Mouse (Mus musculus) E14TG2a.4 (cell line): Measurements from ENCODE around the gene Ppl.

Experiments used
- CTCF ChIP-seq: conservative IDR thresholded peaks from 2 replicates; pipeline ENCODE4 v1.5.1; 2014; ENCODE audit warnings: low read length
- NANOG ChIP-seq: IDR thresholded peaks from 2 replicates; pipeline ENCODE4 v1.6.1; 2014; ENCODE audit warnings: borderline replicate concordance, low read length, mixed read lengths

- TF ChIP-seq CTCF (no peak), NANOG (no peak)
Observed at GRCm38 (mm10) chr16:5130196-5130595, 2.0 kb downstream of the Ppl start.
